Mouse (Mus musculus): ENCODE measurements at regions not wholly inside any gene's neighbourhood (a gene's known extent, or its start where the extent isn't known, plus 50 kb on each side); places are given as distances from the start of the nearest gene placed in this dataset.

DNA sequence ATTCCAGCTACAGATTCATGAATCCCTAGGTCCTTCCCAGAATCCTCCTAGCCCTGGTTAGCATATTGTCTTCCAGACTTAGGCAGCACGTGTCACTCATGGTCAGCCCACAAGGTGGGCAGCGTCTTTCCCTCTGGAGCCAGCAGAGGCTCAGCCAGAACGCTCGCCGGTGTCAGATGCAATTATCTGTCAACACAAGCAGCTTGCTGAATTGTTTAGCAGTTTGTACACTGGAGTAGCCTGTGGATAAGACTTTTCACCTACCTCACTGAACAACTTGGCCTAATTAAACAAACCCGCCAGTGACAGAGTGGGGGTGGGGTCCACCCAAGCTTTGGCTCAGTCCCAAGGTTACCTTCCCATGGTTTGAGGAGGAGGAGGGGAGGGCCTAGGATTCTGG, 285.4 kb upstream of the Kcnab2 start:
- intact Hi-C loops (cut with DNase I): no loop called here
- DNase-seq: no peak

DNA sequence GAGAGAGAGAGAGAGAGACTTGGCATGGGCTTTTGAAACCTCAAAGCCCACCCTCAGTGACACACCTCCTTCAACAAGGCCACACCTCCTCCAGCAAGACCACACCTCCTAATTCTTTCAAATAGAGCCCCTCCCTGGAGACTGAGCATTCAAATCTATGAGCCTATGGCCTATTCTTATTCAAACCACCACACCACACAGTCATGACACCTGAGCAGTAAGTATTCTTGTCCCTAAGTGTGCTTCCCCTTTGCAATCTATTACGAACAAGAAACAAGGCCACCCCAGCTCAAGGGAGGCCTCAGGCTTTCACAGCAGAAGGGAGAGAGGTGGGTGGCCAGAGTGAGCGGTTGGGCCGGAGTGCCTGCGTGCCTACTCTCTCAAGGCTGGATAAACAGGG, 284.9 kb upstream of the Kcnab2 start:
- intact Hi-C loops (cut with DNase I): no loop called here
- no peak for DNase-seq

DNA sequence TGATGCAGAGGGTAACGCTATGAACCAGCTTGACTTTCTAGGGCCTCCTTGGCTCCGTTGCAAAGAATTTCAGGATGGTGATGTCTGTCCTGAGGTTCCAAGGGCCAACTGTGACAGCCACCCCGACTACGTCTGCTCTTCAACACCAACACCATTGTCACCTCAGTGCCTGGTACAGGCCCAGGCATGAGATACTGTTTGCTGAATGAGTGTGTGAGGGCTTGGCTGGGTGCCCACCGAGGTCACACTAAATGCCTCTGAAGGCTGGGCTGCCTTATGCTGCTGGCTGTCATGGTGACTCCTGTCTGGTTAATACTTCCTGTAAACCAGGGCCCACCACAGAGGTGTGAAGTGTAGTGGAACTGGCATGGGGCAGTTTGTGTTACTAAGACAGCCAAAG, 279.5 kb upstream of the Kcnab2 start:
- peak; percentile 79 for DNase-seq
- intact Hi-C loops (cut with DNase I): no loop called here

DNA sequence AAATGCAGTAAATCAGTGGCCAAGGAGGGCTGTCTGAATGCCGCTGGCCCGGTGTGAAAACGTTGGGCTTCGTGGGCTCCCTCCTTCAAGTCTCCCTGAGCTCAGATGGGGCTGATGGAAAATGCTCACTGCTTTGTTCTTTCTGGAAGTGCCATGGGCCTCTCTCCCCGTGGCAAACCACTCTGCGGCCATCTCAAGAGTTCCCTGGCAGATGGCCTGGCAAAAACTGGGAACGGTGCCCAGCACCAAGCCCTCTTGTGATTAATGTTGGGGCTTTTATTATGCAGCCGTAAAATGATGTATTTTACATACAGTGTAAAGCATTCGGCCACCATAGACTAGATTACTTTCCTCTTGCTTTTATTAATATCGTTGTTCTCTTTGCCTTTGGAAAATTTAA, 278.9 kb upstream of the Kcnab2 start:
- peak; percentile 95 for DNase-seq
- intact Hi-C loops (cut with DNase I): no loop called here

DNA sequence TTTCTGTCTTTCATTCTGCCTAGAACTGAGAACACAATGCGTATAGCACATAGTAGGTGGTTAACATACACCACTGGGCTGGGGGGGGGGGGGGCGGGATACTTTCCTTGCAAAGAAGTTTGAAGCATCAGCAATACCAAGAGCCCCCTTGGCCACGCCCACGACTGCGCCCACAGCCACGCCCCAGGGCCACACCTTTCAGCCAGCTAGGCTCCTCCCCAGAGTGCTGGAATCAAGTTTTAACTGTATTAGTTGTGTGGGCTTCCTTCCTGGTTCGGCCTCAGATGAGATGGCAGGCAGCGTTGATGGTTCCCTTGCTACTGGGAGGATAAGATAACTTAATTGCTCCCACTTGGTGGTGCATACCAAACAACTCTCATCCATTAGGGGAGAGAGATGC, 278.1 kb upstream of the Kcnab2 start:
- DNase-seq: no peak
- intact Hi-C loops (cut with DNase I): no loop called here

DNA sequence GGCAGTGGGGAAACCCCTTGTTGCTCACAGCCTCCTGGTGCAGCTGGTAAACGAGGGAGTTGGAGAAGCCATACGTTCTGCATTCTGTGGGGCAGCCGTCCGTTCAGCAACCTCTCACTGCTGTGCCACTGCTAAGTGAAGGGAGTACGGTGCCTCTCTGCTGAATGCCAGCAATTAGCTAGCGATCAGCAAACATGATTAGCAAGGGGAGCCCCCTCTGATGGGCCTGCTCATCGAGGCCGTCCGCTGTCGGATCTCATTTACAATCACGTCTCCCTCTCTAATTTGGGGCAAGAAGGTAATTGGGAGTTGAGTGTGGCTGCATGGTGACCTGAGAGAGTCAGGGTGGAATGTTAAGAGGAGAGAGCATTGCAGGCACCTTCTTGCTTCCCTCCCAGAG, 266.7 kb upstream of the Kcnab2 start:
- intact Hi-C loops (cut with DNase I): no loop called here
- no peak for DNase-seq

DNA sequence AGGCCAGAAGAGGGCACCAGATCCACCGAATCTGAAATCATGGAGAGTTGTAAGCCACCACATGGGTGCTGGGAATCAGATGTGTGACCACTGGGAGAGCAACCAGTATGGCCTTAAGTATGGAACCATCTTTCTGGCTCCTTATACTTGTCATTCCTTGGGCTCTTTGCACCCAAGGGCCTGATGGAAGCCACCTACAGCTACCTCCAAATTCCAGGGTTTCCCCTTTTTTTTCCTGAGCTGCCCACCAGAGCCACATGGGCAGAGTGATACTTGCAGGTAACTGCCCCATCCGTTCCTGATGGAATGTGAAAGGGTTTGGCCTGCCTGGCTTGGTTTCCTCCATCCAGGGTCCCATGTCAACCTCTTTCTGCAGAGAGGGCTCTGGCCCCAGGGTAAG, 255.3 kb upstream of the Kcnab2 start:
- DNase-seq: no peak
- intact Hi-C loops (cut with DNase I): loop anchor here (5.0 to 10.0 kb wide), 3 partner anchors 198 to 749 kb away; partner anchors contain the start of gene Ajap1

DNA sequence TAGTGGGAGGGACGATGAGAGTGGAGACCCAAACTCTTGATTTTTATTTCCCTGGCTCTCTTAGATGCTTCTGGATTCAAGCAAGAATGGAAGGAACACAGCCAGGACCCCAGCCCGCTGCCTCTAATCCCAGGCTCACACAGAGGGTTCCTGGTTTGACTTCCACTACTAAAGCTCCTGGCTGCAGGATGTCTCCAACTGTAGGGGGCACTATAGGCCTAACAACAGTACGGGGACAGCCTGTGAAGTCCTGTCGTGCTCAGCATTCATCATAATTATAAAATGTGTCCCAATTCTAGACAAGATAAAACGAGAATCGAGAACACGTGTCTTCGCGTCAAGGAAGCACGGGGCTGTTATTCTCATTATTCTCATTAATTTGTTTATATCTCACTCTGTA, 254.3 kb upstream of the Kcnab2 start:
- DNase-seq: peak; percentile 38

DNA sequence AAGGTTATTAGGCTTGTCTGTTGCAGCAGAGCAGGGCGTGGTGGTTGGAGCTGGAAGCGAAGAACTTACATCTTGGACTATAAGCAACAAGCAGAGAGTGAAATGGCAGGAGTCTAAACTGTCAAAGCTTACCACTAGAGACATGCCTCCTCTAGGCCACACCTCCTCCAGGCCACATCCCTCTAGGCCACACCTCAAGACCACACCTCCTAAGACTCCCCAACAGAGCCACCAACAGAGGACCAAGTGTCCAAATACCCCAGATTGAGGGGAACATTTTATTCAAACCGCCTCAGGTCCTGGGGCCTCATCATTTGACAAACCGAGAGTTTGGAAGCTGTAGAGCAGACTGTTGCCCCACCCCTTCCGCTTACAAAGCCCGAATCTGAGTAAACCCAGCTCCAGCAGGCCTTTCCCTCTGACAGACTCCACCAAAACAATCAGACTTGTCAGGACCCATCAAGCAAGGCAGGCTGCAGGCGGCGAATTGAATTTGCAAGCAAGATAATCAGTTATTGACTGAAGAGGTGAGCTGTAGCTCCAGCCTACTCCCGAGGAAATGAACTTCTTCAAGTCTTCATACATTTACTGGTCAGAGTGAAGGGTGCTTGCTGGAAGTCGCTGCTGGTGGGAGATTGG, 253.5 kb upstream of the Kcnab2 start:
- no peak for DNase-seq
- intact Hi-C loops (cut with DNase I): loop anchor here (5.0 to 10.0 kb wide), 3 partner anchors 196 to 751 kb away; partner anchors contain the start of gene Ajap1

More for the DNA sequence above, 254.3 kb upstream of the Kcnab2 start:
- intact Hi-C loops (cut with DNase I): loop anchor here (5.0 to 10.0 kb wide), 3 partner anchors 197 to 750 kb away; partner anchors contain the start of gene Ajap1

DNA sequence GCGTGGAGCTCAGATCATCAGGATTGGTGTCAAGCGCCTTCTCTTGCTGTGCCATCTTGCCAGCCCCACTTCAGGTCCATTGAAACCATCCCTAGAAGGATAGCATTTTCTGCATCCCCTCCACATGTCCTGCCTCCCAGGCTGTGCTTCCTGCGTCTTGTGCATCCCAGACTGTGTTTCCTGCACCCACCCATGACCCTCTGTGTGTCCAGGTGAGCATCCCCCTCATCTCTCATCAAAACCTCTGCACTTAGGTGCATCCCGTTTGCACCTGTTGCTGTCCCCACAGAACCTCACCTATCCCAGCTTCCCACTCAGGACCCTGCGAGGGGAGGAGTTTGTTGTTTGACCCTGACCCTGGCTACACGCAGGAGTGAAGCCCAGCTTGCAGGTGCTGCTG, 251.8 kb upstream of the Kcnab2 start:
- DNase-seq: no peak

DNA sequence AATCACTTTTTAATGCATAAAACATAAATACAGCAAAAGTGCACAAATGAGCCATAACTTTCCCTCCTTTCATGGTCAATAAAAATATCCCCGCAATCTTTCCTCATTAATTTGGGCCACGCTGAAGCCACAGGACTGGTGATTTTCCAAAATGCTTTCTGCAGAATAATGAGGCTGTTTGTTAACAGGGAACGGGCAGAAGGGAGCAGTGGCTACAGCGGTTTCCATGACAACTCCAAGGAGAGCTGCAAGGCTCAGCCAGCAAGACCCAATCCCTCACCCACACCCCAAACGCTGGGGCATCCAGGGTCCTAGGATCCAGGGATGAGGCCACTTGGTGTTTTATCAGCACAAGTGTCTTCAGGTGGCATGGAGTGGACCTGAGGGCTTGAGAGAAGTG, 248.2 kb upstream of the Kcnab2 start:
- intact Hi-C loops (cut with DNase I): no loop called here
- no peak for DNase-seq

More for the DNA sequence above, 251.8 kb upstream of the Kcnab2 start:
- intact Hi-C loops (cut with DNase I): no loop called here

DNA sequence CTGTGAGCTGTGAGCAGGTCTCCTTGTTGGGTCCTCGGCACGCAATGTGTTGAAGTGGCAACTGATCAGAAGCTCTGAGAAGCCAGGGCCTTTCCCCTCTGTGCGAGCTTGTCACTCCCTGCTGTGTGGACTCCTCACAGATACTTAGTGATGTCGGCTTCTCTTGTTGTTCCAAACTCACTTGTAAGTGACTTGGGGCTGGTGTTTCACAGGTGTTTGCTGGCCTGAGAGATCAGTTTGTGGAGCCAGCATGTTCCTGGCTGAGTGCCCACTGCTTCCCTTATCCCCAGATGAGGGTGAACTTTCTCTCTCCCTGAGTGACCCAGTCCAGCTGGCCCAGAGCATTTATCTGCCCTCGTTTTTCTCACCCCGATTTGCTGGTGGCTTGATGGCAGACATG, 247.8 kb upstream of the Kcnab2 start:
- intact Hi-C loops (cut with DNase I): no loop called here
- peak; percentile 46 for DNase-seq

DNA sequence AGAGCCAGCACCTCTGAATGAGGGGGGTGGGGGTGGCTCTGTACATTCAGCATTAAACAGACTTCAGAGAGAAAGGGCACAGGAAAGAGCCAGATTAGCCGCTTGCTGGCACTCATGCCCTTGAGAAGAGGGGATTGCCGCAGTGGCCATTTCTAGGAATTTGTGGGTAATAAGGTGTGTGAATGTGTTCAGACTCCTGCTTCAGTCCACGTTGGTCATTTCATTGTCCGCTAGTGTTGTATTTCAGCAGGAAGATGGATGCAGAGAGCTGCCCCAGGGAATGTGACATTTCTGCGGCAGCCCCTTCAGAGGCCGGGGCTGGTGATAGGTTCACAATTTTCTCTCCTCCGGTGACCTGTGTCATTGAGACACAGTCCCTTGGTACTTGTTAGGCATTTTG, 247.1 kb upstream of the Kcnab2 start:
- no peak for DNase-seq
- intact Hi-C loops (cut with DNase I): no loop called here

DNA sequence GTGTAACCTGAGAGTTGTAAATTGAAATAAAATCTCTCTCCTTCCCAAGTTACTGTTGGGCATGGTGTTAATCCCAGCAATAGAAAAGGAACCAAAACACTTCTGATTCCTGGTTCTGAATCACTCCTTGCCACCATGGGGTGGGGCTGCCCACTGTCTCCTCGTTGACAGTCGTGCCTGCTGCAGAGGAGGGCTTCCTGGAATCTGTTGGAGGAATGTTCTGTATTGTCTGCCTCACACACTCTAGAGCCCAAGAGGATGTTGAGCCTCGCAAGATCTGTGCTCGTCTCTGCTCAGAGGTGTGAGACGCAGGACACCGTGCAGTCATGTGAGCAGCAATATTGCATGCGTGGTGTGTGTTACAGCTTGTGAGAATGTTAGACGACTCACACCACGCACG, 246.4 kb upstream of the Kcnab2 start:
- intact Hi-C loops (cut with DNase I): no loop called here
- no peak for DNase-seq

DNA sequence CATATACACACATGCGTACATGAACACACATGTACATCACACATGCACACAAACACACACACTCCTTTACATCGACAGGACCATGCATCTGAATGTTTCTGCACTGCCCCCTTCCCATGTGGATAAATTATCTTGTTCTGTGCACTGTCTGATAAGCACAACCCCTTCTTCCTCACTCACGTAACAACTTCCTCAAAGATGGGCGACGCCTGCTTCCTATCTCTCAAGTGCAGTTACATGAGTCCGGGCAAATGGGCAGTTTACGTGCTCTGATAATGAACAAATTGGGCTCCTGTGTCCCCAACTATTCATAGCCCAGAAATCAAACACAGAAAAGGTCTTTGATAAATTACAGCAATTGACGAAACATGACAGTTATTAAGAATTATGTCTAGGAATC, 242.9 kb upstream of the Kcnab2 start:
- DNase-seq: no peak
- intact Hi-C loops (cut with DNase I): no loop called here

DNA sequence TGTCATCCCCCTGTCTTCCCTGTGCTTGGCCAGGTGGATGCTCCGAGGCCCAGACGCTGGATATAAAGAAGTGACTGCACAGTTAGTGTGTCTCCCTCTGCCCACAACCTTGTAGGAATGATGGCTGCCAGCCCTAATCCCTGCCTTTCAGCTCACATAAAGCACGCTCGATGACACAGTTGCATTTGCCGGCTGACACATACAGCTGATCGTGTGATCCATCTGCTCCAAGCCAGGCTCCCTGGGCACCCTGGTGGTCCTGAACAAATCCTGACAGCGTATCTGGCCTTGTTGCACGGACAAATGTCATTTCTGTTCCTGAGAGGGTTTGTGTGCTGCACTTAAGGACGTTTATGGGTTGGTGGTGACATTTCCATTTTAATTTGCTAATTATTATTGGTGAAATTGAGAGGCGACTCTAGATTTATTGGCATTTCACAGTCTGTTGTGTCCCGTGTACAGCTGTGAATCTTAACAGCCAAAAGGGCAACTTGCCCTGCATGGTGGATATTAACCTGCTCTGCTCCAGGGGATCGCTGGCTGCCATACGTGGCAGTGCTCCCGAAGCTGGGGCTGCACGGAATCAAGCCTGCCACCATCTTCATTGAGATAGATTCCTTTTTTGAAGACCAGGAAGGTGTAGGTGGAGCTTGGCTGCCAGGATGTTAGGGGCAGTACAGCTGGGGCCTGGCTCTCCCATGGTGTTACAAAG, 241.9 kb upstream of the Kcnab2 start:
- peak; percentile 75 for DNase-seq
- intact Hi-C loops (cut with DNase I): no loop called here

DNA sequence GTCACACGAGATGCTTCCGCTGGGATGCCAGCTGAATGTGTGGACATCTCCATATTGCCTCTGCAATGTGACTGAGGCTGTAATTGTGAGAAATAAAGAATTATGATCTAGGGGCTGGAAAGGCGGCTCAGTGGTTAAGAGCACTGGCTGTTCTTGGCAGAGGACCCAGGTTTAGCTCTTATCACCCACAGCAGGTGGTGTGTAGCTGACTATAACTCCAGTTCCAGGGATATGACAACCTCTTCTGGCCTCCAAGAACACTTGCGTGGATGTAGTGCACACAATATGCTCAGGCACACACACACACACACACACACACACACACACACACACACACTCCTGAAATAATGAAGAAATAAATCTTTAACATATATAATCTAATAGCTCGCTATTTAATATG, 232.7 kb upstream of the Kcnab2 start:
- DNase-seq: no peak
- intact Hi-C loops (cut with DNase I): no loop called here

DNA sequence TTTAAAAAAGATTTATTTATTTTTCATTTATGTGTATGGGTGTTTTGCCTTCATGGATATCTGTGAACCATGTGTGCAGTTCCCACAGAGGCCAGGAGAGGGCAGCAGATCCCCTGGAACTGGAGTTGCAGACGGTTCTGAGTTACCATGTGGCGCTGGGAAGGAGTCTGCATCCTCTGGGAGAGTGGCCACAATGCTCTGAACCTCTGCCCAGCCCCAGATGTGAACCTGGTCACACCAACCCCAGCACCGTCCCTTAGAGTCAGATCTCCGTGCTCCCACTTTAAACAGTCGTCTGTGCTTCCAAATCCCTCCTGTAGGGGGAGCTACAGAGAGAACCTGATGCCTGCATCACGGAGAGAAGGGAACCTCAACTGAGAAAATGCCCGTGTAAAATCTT, 222.5 kb upstream of the Kcnab2 start:
- intact Hi-C loops (cut with DNase I): no loop called here
- peak; percentile 27 for DNase-seq

DNA sequence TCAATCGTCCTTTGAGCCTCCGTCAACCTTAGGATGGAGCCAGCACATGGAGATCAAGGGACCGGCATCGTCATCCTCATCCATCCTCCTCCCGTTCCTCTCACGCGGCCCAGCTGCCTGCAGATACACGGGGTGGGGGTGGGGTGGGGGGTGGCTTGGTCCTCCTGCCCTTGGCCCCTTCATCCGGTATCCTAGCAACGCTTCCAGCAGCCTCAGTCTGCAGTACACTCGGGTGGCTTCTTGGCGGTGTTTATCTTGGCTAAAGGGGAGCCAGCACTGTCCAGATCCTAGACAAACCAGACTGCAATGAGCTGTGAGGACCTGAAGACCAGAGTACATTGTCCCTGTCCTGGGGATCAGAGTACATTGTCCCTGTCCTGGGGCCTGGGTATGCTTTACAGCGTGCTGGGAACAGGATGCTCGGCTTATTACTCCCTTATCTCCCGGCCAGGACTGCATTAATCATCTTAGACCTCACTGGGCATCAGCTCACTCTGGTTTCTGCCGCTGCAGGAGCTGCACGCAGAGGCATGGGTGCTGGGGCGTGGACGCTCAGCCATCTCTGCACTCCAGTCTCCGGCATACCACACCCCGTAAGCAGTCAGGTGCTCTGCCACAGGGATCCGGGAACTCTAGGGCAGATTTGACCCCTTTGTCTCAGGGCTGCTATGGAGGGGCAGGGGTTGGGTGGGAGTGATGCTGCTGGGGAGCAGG, 219.7 kb upstream of the Kcnab2 start:
- peak; percentile 84 for DNase-seq
- intact Hi-C loops (cut with DNase I): no loop called here

DNA sequence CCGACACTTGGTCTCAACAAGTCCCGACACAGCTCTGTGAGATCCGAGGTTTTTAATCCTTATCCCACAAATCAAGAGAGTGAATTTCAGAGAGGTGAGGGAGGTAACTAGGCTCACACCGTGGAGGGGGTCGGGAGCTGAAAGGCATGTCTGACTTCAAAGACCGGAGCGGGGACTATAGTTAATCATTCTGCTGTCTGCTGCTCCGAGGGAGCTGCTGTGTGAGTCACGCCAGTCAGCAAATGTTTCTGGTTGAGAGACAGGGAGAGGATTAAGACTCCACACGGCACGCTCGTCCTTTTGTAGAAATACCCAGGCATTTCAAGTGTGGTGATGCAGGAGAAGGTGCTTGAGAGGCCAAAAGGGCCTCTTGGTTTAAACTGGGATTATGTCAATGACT, 214.1 kb upstream of the Kcnab2 start:
- intact Hi-C loops (cut with DNase I): no loop called here
- no peak for DNase-seq

DNA sequence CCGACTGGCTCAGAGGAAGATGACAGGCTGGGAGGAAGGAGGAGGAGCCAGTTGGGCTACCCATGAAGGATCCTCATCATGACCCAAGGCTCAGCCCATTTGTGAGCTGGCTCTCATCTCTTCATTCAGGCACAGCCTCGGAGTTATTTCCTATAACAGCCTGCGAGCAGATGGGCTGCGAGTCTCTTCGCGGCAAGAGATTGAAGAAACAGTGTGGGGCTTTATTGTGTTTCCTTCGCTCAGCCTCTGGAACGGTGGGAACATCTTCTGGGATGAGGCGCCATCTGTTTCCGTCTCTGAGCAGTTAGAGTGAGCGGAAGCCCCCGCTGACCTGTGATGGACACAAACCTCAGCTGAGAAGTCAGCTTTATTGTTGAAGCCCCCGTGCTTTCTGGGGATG, 213.6 kb upstream of the Kcnab2 start:
- DNase-seq: peak; percentile 71
- intact Hi-C loops (cut with DNase I): no loop called here

DNA sequence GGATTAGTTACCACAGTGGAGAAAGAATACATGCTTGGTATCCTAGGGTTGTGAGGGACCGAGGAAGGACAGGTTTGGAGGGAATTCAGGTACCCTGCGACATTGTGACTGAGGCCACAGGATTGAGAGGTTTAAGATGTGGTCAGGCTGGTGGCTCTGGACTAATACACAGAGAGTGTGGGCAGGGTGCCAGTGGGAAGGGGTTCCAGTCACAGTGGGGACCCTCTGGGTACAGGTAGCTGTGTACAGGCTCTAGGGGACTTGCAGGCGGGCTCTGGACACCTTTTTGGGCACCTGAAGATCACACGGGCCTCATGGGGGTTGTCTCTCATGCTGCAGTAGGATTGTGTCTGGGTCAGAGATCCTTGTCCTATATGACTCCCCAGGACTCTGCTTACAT, 213.1 kb upstream of the Kcnab2 start:
- intact Hi-C loops (cut with DNase I): no loop called here
- DNase-seq: peak; percentile 46
